Mouse (Mus musculus) MEL (cell line): ENCODE data around the gene Gpr3. TPM values are rescaled to one million over a fixed set of nuclear protein-coding genes. Genes with fewer than 3 reads are reported as not detected.
A peak's percentile ranks its signal among the peaks of the same experiment; 100 is the strongest.

Source experiments
- DNase-seq: peaks from one replicate; pipeline ENCODE4 v3.0.0; 2011; ENCODE audit warnings: low read depth, low spot score
- H3K27ac ChIP-seq: 2 replicates; pipeline ENCODE4 v1.5.1; 2012; ENCODE audit warnings: low read depth, mild to moderate bottlenecking, control low read depth, low read length, moderate library complexity; ENCODE audit not compliant: control insufficient read depth
- H3K27me3 ChIP-seq, 2 experiments: fragments of 150-350 bp in 1 of 2; sonication (generic) in 1 of 2; 2 replicates each; pipeline ENCODE4 v1.6.1; 2012; ENCODE audit warnings: low read length in 2 of 2, mild to moderate bottlenecking in 2 of 2, improper control_type of control experiment in 1 of 2, moderate library complexity in 1 of 2; ENCODE audit not compliant: insufficient read depth in 2 of 2, control insufficient read depth in 1 of 2
- H3K36me3 ChIP-seq, 2 experiments: 2 replicates each; pipeline ENCODE4 v1.6.1; 2012 to 2014; ENCODE audit warnings: low read length in 2 of 2, improper control_type of control experiment in 1 of 2, inconsistent platforms in 1 of 2, mild to moderate bottlenecking in 1 of 2; ENCODE audit not compliant: insufficient read depth in 2 of 2, control insufficient read depth in 1 of 2
- H3K4me1 ChIP-seq, 2 experiments: fragments of 150-350 bp in 1 of 2; sonication (generic) in 1 of 2; 2 replicates each; pipeline ENCODE4 v1.6.1; 2012; ENCODE audit warnings: low read length in 2 of 2, improper control_type of control experiment in 1 of 2, mild to moderate bottlenecking in 1 of 2; ENCODE audit not compliant: insufficient read depth in 2 of 2, control insufficient read depth in 1 of 2
- H3K4me3 ChIP-seq, 2 experiments: fragments of 150-350 bp in 1 of 2; sonication (generic) in 1 of 2; 2 replicates each; pipeline ENCODE4 v1.5.1; 2012; ENCODE audit warnings: low read depth in 2 of 2, low read length in 2 of 2, mild to moderate bottlenecking in 2 of 2, moderate library complexity in 2 of 2, control low read depth in 1 of 2, improper control_type of control experiment in 1 of 2; ENCODE audit not compliant: control insufficient read depth in 1 of 2, insufficient read depth in 1 of 2
- H3K79me2 ChIP-seq: 2 replicates; pipeline ENCODE4 v1.6.1; 2012; ENCODE audit warnings: mild to moderate bottlenecking, low read length, moderate library complexity; ENCODE audit not compliant: control insufficient read depth, poor library complexity, insufficient read depth
- H3K9ac ChIP-seq: 2 replicates; pipeline ENCODE4 v1.6.1; 2012; ENCODE audit warnings: low read depth, mild to moderate bottlenecking, control low read depth, low read length, moderate library complexity; ENCODE audit not compliant: control insufficient read depth, poor library complexity, severe bottlenecking
- H3K9me3 ChIP-seq: fragments of 150-350 bp; sonication (generic); replicated peaks from 2 replicates; pipeline ENCODE4 v1.6.1; 2012; ENCODE audit warnings: mild to moderate bottlenecking, low read length, improper control_type of control experiment, moderate library complexity; ENCODE audit not compliant: insufficient read depth
- BHLHE40 ChIP-seq: IDR thresholded peaks from 2 replicates; pipeline ENCODE4 v1.6.1; 2012; ENCODE audit warnings: low read depth, mild to moderate bottlenecking, inconsistent platforms, low read length, improper control_type of control experiment, borderline replicate concordance
- CHD1 ChIP-seq: IDR thresholded peaks from 2 replicates; pipeline ENCODE4 v1.6.1; 2012; ENCODE audit warnings: low read depth, mild to moderate bottlenecking, inconsistent platforms, low read length, improper control_type of control experiment
- CHD2 ChIP-seq: IDR thresholded peaks from 2 replicates; pipeline ENCODE4 v1.6.1; 2011; ENCODE audit warnings: low read length, improper control_type of control experiment
- E2F4 ChIP-seq: IDR thresholded peaks from 2 replicates; pipeline ENCODE4 v1.6.1; 2011; ENCODE audit warnings: low read depth, low read length, improper control_type of control experiment, borderline replicate concordance
- ELF1 ChIP-seq: IDR thresholded peaks from 2 replicates; pipeline ENCODE4 v1.6.1; 2014; ENCODE audit warnings: low read depth, mild to moderate bottlenecking, inconsistent platforms, low read length, improper control_type of control experiment, moderate library complexity
- ETS1 ChIP-seq: IDR thresholded peaks from 2 replicates; pipeline ENCODE4 v1.6.1; 2012; ENCODE audit warnings: low read depth, mild to moderate bottlenecking, inconsistent platforms, low read length, improper control_type of control experiment, moderate library complexity
- GABPA ChIP-seq: IDR thresholded peaks from 2 replicates; pipeline ENCODE4 v1.6.1; 2012; ENCODE audit warnings: low read depth, mild to moderate bottlenecking, inconsistent platforms, low read length, improper control_type of control experiment, moderate library complexity
- GATA1 ChIP-seq: IDR thresholded peaks from 2 replicates; pipeline ENCODE4 v1.6.1; 2011; ENCODE audit warnings: low read depth, low read length, improper control_type of control experiment
- HCFC1 ChIP-seq: IDR thresholded peaks from 2 replicates; pipeline ENCODE4 v1.6.1; 2012; ENCODE audit warnings: low read depth, mild to moderate bottlenecking, inconsistent platforms, low read length, improper control_type of control experiment, moderate library complexity
- MAFK ChIP-seq: IDR thresholded peaks from 2 replicates; pipeline ENCODE4 v1.6.1; 2011; ENCODE audit warnings: low read depth, mild to moderate bottlenecking, low read length, improper control_type of control experiment, borderline replicate concordance
- MAX ChIP-seq: IDR thresholded peaks from 2 replicates; pipeline ENCODE4 v1.6.1; 2011; ENCODE audit warnings: low read length, improper control_type of control experiment
- MAZ ChIP-seq: IDR thresholded peaks from 2 replicates; pipeline ENCODE4 v1.6.1; 2012; ENCODE audit warnings: low read depth, mild to moderate bottlenecking, inconsistent platforms, low read length, improper control_type of control experiment
- MEF2A ChIP-seq: IDR thresholded peaks from 2 replicates; pipeline ENCODE4 v1.6.1; 2014; ENCODE audit warnings: low read depth, mild to moderate bottlenecking, inconsistent platforms, low read length, improper control_type of control experiment; ENCODE audit not compliant: poor library complexity, insufficient replicate concordance, severe bottlenecking; ENCODE audit errors: extremely low read depth
- MYB ChIP-seq: IDR thresholded peaks from 2 replicates; pipeline ENCODE4 v1.6.1; 2011; ENCODE audit warnings: mild to moderate bottlenecking, low read depth, low read length, improper control_type of control experiment
- NELFE ChIP-seq: IDR thresholded peaks from 2 replicates; pipeline ENCODE4 v1.6.1; 2011; ENCODE audit warnings: low read depth, low read length, improper control_type of control experiment
- NRF1 ChIP-seq: IDR thresholded peaks from 2 replicates; pipeline ENCODE4 v1.6.1; 2014; ENCODE audit warnings: low read depth, mild to moderate bottlenecking, inconsistent platforms, low read length, improper control_type of control experiment, moderate library complexity; ENCODE audit not compliant: poor library complexity, insufficient read depth, severe bottlenecking
- POLR2AphosphoS2 ChIP-seq: IDR thresholded peaks from 2 replicates; pipeline ENCODE4 v1.6.1; 2011; ENCODE audit warnings: low read length, improper control_type of control experiment
- POLR2AphosphoS5 ChIP-seq: IDR thresholded peaks from 2 replicates; pipeline ENCODE4 v1.6.1; 2012; ENCODE audit warnings: low read depth, borderline replicate concordance, mild to moderate bottlenecking, inconsistent platforms, low read length, moderate library complexity, mixed read lengths
- SIN3A ChIP-seq: IDR thresholded peaks from 2 replicates; pipeline ENCODE4 v1.6.1; 2012; ENCODE audit warnings: low read length, improper control_type of control experiment, inconsistent platforms
- SMC3 ChIP-seq: IDR thresholded peaks from 2 replicates; pipeline ENCODE4 v1.6.1; 2011; ENCODE audit warnings: low read depth, low read length, improper control_type of control experiment
- TAL1 ChIP-seq: IDR thresholded peaks from 2 replicates; pipeline ENCODE4 v1.6.1; 2012; ENCODE audit warnings: mild to moderate bottlenecking, inconsistent platforms, low read length, moderate library complexity, mixed read lengths
- TBP ChIP-seq: IDR thresholded peaks from 2 replicates; pipeline ENCODE4 v1.8.0; 2011; ENCODE audit warnings: low read depth, low read length, improper control_type of control experiment
- UBTF ChIP-seq: IDR thresholded peaks from 2 replicates; pipeline ENCODE4 v1.6.1; 2012; ENCODE audit warnings: low read depth, mild to moderate bottlenecking, inconsistent platforms, low read length, improper control_type of control experiment, moderate library complexity, borderline replicate concordance; ENCODE audit not compliant: insufficient read depth
- USF1 ChIP-seq: IDR thresholded peaks from 2 replicates; pipeline ENCODE4 v1.6.1; 2014; ENCODE audit warnings: low read depth, mild to moderate bottlenecking, inconsistent platforms, low read length, improper control_type of control experiment, moderate library complexity
- USF2 ChIP-seq, 2 experiments: IDR thresholded peaks; 2 replicates each; pipeline ENCODE4 v1.6.1; 2011 to 2012; ENCODE audit warnings: improper control_type of control experiment in 2 of 2, low read length in 2 of 2, borderline replicate concordance in 1 of 2, inconsistent platforms in 1 of 2, low read depth in 1 of 2, mild to moderate bottlenecking in 1 of 2; ENCODE audit not compliant: insufficient read depth in 1 of 2
- ZC3H11A ChIP-seq: IDR thresholded peaks from 2 replicates; pipeline ENCODE4 v1.6.1; 2012; ENCODE audit warnings: low read depth, mild to moderate bottlenecking, inconsistent platforms, low read length, improper control_type of control experiment
- ZKSCAN1 ChIP-seq: IDR thresholded peaks from 2 replicates; pipeline ENCODE4 v1.6.1; 2012; ENCODE audit warnings: low read depth, mild to moderate bottlenecking, inconsistent platforms, low read length, improper control_type of control experiment, moderate library complexity
- ZMIZ1 ChIP-seq: IDR thresholded peaks from 2 replicates; pipeline ENCODE4 v1.6.1; 2012; ENCODE audit warnings: low read depth, mild to moderate bottlenecking, inconsistent platforms, low read length, improper control_type of control experiment, moderate library complexity
- ZNF384 ChIP-seq: IDR thresholded peaks from 2 replicates; pipeline ENCODE4 v1.6.1; 2012; ENCODE audit warnings: low read depth, mild to moderate bottlenecking, inconsistent platforms, low read length, improper control_type of control experiment
- polyA plus RNA-seq, 2 experiments: library from polyadenylated mRNA; stranded (reverse) in 1 of 2; unstranded in 1 of 2; fragments of >175 nt in 1 of 2; fragments of >200 nt in 1 of 2; gene quantifications; 2 replicates each; pipeline versions ENCODE4 v1.2.1 to v1.2.4; 2012; ENCODE audit warnings: low replicate concordance in 2 of 2, low read depth in 1 of 2; ENCODE audit not compliant: insufficient read length in 2 of 2, insufficient read depth in 1 of 2, missing spikeins in 1 of 2
- total RNA-seq: library from RNA; depleted of rRNA; stranded (reverse); fragments of 300-350 nt; gene quantifications from 2 replicates; pipeline ENCODE4 v1.2.3, GENCODE M21; 2012

Gene Gpr3
- total and polyA plus RNA-seq, 3 experiments = 0.08 to 0.35 TPM; not detected in 1

- peak overlapping the region; percentile 66 for H3K9ac ChIP-seq
- no peak overlapping the region for H3K4me3 ChIP-seq
- no peaks in the 10 kb centered on the region for H3K9me3 ChIP-seq
- no peak for TF ChIP-seq SIN3A
- no peak for TF ChIP-seq MEF2A
- TF ChIP-seq POLR2AphosphoS5 = no peak
- no peak for TF ChIP-seq ZC3H11A
- no peak for TF ChIP-seq HCFC1
- TF ChIP-seq UBTF = no peak
- no peak for TF ChIP-seq ELF1
- no peak for TF ChIP-seq E2F4
- TF ChIP-seq GATA1 = no peak
- no peak for TF ChIP-seq USF2 (IDR thresholded peaks at IDR 0.05; ENCODE audit: borderline replicate concordance in 1 of 2, insufficient read depth in 1 of 2, low read depth in 1 of 2, low read length in 2 of 2)
- no peak for TF ChIP-seq CHD1
- no peak for TF ChIP-seq ZMIZ1
- TF ChIP-seq MAZ = no peak
- no peak for TF ChIP-seq MAFK
- no peak for TF ChIP-seq SMC3
- peaks cover 12 to 77% of the 10 kb centered on the region in 2 experiments for H3K4me1 ChIP-seq
- H3K27me3 ChIP-seq = no peaks in the 10 kb centered on the region
- no peak for DNase-seq
- H3K27ac ChIP-seq = peak overlapping the region; percentile 98
- H3K36me3 ChIP-seq = peaks cover 0 to 50% of the 10 kb centered on the region in 2 experiments; a peak in 2 of 4 replicates
- no peaks in the 10 kb centered on the region; the same call in 1 of the 2 replicates for H3K79me2 ChIP-seq
Measured at GRCm38 (mm10) chr4:133247072-133247471, 34.7 kb upstream of the Gpr3 start.

GRCm38 (mm10) chr4:133244289-133244688 lies 32.0 kb upstream of the Gpr3 start:
- no peaks in the 10 kb centered on the region for H3K9me3 ChIP-seq
- H3K4me1 ChIP-seq = peaks cover 10 to 75% of the 10 kb centered on the region in 2 experiments
- H3K27ac ChIP-seq = peak overlapping the region; percentile 81
- H3K36me3 ChIP-seq = peaks cover 0 to 56% of the 10 kb centered on the region in 2 experiments; a peak in 2 of 4 replicates
- H3K27me3 ChIP-seq = no peaks in the 10 kb centered on the region
- peak overlapping the region; percentile 32 for H3K9ac ChIP-seq
- no peak overlapping the region for H3K4me3 ChIP-seq
- peaks cover 8% of the 10 kb centered on the region for H3K79me2 ChIP-seq
- DNase-seq = peak; percentile 75
- TF ChIP-seq MAX (no peak), TBP (peak; percentile 54; the same call in 1 of the 2 replicates), NRF1 (no peak), BHLHE40 (no peak), MYB (peak; percentile 59), TAL1 (peak; percentile 84), ZNF384 (no peak), HCFC1 (no peak; the same call in 1 of the 2 replicates), ELF1 (peak; percentile 26; the same call in 1 of the 2 replicates), CHD2 (no peak), GABPA (no peak), NELFE (no peak), UBTF (no peak), SIN3A (peak; percentile 65), E2F4 (no peak), SMC3 (no peak), ETS1 (peak; percentile 67), CHD1 (no peak), ZC3H11A (no peak), ZKSCAN1 (no peak), MEF2A (no peak), POLR2AphosphoS2 (no peak), USF1 (no peak), ZMIZ1 (no peak)
